Mouse (Mus musculus) layer of hippocampus, postnatal 25 days (tissue): ENCODE measurements around the gene Adamts16. TPM values are rescaled to one million over a fixed set of nuclear protein-coding genes. Genes with fewer than 3 reads are reported as not detected.

Experiments
- DNase-seq, 2 experiments: peaks; one replicate each; pipeline ENCODE4 v3.0.0; 2022; ENCODE audit warnings: mixed read lengths in 2 of 2, low spot score in 1 of 2; ENCODE audit errors: extremely low spot score in 1 of 2
- total RNA-seq, 2 experiments: library from RNA; stranded (reverse); gene quantifications; 2 replicates each; pipeline ENCODE4 v1.2.3; 2021

The Adamts16 gene
- total RNA-seq, 2 experiments from 2014 or later, result 1.5 to 2.5 TPM

DNA sequence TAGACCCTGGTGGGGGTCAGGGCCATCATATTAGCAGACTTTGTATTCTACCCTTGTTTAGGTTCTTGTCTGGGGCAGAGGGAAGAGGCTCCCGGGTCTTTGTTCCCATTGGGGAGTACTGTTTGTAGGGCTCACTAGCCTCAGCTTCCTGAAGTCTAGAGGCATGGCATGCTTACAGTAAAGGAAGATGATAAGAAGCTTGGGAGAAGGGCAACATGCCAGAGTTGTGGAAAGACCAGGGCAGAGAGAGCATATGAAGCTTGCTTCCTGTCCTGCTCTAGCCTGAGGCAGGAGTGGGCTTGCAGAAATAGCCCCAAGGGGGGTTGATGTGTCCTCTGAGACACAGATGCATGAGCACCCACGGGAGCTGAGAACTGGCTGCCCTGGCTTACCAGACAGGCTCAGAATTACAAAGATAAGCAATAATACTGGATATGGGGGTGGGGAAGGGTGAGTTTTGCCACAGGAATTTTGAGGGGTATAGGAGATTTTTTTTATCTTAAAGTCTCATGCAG, 117.4 kb downstream of the Adamts16 start:
- DNase-seq, result no peak

DNA sequence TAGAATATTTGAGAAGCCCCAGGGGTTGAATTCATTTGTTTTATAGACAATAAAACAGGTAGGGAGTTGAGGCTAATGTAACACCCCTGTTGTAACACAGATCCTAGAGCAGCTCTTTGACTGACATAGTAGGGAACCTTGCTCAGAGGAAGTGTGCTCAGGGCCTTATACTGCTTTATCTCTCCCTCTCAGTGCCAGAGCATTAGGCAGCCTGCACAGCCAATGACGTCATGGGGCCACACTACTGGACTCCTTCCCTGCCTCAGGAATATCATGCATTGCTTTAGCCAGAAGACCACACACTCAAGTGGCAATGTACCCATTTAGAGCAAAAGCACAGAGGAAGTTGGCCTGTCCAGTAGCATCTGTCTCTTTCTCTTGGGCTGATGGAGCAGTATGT, 121.6 kb downstream of the Adamts16 start:
- no peak for DNase-seq

DNA sequence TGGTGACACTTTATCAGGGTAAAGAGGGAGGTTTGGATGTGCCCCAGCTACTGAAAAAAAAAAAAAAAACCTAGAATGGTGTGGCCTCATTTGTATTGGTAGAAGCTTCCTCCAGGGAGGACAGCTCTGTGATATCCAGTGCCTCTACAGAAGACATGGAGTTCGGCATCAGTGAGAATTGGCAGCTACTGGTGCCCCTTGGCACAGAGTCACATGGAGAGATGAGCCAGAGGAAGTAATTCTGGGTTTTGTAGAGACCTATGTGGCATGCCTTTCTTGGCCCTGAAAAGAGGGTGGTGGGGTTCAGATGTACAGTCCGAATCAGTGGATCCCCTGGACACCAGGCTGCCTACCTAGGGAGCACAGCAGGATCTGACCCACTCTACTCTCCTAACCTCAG, 122.8 kb downstream of the Adamts16 start:
- no peak for DNase-seq

DNA sequence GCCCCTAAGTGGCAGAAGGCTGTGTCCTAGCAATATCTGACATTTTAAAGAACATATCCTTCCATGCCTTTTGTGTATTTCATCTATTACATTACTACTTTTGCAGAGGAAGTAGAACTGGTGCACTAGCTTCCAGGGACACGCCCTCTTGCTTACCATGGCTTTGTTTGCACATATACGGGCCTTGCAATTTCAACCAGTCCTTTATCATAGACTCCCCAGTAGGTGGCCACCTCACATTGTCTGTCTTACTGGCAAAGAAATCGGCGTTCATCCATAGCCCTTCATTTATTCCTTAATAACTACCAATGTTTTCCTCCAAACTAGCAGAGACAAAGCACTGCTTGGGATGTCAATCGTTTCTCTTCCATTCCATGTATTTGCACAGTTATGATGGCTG, 125.6 kb downstream of the Adamts16 start:
- no peak for DNase-seq

DNA sequence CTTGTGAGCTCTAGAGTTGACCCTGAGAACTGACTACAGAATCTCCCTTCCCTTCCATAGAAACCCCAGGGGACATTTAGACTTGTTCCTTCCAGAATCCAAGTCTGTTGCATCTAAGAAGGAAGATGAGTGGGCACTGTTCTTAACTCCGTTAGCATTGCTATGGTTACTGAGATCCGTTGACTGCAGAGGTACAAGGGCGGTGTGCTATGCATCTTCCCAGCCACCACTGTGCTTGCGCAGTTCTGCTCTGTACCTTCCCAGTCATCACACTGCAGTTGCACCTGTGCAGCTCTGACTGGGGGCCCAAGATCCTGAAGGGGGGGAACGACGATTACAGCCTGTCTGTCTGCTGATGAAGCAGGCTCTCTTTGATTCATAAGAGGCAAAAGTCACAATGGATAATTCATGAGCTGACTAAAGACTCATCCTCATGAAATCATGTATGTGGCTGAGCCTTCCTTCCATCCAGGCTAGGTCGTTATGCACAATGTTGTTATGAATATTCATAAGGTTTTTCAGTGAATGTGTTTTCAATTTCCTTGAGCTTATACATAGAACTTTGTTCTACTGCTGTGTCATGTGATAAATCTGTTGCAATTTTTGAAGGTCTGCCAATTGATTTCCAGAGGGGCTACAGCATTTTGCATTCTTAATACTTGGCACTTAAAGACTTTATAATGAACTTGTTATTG, 127.4 kb downstream of the Adamts16 start:
- no peak for DNase-seq

DNA sequence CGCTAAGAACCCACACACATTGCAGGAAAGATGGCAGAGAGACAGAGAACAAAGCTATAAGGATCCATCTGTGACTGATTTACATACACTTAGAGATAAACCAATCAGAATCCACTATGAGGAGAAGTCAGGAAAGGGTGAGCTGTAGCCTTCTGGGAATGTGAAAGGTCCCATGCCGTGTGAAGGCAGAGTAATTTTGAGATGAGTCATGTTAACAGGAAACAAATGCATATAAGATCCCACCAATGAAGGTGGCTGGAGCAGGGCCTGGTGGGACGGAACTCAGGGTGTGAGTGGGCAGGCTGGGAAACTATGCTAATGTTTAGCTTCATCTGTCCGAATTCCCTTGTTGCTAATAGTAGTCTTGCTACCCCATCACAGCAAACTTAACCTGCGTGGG, 128.3 kb downstream of the Adamts16 start:
- no peak for DNase-seq

DNA sequence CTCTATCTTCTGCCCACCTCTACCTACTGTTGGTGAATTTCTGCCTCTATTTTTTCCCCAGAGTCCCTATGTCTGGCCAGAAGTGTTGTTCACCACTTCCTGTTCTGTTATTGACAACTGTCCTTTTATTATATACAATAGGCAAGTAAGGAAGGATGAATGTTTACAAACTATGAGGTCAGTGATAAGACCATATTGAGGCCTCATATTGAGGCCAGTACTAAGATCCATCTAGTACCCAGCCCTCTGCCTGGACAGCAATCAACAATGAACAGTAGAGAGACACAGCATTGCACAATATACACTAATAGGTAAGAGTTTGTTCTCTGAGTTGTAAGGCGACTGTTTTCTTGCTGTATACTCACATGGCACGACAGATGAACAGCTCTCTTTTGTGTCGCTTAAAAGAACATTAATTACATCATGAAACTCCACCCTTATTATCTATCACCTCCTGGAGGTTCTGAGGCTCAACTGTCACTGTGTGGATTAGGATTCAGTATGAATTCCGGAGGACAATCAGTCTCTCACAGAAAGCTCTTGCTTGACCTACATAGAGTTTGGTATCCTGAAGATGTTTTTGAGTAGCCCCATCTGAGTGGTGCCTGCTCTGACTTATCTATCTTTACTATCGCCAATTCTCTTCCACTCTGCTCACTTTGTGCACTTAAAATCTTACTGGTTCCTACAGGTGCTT, 134.3 kb downstream of the Adamts16 start:
- DNase-seq, result no peak

DNA sequence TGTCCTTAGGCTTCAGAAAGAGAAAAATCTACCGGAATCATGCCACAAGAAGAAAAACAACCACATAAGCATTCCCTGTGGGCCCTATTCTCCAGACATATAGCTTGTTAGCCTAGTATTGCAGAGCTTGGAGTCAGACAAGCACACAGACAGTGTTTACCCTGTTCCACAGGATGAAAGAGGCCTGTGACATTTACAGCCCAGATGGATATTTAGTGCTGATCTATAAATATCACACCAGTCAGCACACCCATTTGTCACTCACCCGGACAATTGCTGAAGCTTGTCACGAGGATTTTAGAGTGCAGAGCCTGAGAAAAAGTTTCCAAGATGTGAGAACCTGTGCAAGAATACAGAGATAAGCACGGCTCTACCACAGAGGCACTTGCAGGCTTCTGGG, 138.7 kb downstream of the Adamts16 start:
- DNase-seq, result no peak

DNA sequence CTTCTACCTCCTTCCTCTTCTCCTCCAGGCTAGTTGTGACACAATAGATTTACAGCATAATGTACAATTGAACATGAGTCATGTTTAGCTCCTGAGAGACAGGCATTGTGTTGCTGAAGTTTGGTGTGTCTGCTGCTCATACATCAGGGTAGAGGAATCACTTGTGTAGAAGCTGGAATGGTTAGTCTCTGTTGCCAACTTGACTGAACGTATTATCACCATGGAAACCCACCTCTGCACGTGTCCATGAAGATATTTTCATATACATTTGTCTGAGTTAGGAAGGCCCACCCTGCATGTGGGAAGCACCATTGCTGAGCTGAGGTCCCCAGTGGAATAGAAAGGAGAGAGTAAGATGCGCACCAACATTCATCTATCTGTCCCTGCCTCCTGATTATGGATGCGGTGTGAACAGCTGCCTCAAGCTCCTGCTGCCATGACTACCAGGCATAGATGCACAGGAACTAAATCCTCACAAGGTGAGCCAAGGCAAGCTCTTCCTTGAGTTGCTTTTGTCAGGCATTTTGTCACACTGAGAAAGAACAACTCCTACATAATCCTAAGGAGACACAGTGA, 142.7 kb downstream of the Adamts16 start:
- DNase-seq, result no peak

DNA sequence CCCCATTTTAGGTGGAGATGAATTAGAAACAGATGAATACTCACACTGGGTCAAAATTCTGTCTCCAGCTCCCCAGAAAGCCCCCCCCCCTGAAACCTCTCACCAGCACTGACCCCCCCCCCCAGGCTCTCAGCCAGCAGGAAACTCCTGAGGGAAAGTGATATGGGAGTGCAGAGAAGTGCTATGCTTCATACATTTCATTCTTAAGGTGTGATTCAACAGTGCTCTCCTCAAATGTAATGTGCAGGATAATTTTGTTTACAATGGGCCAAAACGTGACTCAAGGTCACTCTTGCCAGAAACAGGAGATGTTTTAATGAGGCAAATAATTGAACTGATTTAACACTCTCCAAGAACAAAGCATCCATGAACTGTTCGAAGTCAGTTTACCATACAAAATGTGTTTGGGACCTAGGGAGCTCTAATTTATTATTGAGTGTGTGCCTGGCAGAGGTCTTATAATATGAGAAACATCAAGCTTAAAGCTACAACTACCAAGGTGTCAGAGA, 152.1 kb downstream of the Adamts16 start:
- no peak for DNase-seq

DNA sequence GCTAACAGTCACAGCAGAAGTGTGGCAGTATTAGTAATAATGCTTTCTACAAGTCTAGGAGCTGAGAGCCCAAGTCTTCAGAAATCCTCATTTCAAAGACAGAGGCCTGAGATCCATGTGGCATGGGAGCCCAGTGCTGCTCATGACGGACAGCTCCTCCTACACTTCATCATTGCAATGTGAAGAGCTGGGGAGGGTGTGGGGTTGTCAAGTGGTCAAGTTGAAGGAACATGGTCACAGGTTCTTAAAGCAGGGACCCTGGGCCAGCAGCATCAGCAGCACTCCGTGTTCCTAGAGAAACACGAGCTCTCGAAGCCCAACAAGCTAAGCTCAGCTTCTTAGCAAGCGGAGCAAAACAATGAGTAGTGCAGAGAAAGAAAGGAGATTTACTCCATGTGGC, 155.8 kb downstream of the Adamts16 start:
- DNase-seq, result no peak

DNA sequence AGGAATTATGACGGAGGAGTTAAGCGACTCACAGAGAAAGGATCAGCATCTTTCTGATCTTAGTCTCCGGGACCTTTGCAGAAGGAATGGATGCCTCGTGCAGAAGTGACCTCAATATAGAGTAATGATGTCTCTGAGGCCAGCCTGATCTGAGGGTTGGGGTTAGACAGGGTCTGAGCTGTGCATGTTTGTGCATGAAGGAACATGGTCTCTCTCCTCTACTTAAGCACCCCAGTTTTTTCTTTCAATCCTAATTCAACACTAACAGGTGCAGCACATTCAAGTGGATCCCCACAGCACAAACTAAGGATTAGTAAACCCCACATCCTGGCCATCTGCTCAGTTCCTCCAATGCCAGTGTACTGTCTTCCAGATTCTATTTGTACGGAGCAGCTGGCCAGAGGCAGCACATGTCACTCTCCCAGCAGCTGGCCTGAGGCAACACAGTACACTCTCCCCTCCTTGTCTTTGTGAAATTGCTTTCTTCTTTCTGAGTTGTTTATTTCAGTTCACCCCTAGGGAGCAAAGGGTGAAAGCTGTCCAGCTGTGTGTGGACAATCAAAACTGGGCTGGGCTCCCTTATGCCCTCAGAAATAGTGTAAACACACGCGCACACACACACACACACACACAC, 156.5 kb downstream of the Adamts16 start:
- DNase-seq, result no peak

DNA sequence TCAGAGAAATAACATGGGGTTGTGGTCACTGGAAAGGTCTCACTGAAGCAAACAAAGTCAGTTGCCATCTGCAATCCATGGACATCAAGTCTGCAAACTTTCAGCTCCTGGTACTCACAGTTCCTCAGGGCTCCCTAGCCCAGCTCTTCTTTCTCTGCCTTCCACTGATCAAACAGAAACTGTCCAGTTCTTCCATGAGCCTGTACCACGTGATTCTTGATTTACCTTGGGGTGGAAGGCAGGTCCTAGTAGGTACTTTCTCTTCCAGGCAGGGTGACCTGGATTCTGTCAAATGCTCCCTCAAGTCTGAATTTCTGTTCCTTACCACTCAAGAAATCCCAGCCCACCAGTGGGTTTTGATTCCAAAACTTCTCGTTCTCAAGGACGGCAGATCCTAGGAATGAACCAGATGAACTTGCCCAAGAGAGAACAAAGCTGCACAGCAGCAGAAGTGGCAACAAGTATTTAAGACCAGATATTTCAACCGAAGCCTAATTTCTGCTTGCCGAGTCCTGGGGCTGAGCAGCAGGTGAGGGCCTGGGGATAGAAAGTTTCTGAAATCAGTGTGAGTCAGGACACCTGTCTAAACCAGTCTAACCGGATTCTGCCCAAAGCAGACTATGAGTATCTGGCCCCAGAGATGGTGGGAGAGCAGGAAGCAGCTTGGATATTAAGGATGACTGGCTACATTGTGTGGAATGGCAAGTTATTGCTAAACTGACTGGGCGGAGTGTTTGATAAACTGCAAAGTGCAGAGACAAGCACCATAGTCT, 160.0 kb downstream of the Adamts16 start:
- no peak for DNase-seq

DNA sequence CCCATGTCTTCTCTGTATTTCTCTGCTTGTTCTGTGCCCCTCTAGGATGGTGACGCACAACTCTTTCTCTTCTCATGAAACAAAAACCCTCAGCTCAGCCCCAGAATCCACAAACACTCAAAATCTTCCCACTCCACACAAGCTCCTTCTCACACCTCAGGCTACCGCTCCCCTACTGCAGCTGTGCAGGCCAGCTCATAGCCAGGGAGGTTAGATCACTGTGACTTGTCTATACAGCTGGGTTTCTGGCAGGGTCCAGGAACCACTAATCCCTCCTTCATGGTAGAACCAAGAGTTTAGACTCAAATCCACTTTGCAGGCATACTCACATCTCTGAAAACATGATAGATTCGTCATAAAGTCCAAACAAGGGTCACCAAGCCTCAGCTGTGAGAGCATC, 161.3 kb downstream of the Adamts16 start:
- DNase-seq, result no peak

Other genes starting within 250 kb of the Adamts16 start
- gene Ice1, start 204.2 kb downstream of the Adamts16 start, total RNA-seq, result 10 to 100 TPM; 55.5 to 62.6 TPM